Mouse (Mus musculus): Measurements from ENCODE around the gene Tmem147. TPM values are rescaled to one million over a fixed set of nuclear protein-coding genes. Genes with fewer than 3 reads are reported as not detected.
"Not testable (repeated sequence)": the region's sequence is repeated elsewhere in the genome, so short reads cannot be mapped to it uniquely, and the experiment has no call there.

Tmem147 gene
- polyA plus RNA-seq, 1 experiment from 2014 or later: 225 TPM

DNA sequence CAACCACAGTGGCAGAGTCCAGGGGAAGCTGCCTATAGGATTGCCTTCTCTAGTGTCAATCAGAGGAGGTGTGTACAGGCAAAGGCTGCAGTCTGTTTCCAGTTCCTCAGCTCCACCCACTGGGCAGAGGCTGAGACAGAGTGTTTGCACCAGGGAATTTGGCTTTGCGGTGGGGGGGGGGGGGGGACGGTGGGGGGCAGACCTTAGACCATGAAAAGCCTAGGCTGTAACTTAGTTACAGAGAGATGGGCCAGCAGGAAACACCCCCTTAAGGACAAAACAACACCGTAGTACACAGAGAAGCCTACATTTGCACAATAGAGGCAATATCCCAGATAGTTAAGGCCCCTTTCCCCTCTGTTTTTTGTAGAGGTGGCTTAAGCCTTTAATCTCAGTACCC is 27.7 kb upstream of the Tmem147 start:
- peaks cover 12% of the 10 kb centered on the region for H3K9me3 ChIP-seq (ENCODE audit: low read length)
- H3K4me2 ChIP-seq (replicated peaks; ENCODE audit: low read depth, low read length): no peak overlapping the region
- no peak overlapping the region for H3K27ac ChIP-seq (ENCODE audit: low read length)
- H3K9ac ChIP-seq (replicated peaks; ENCODE audit: low read length): no peak overlapping the region
- no peak overlapping the region for H3K4me3 ChIP-seq (ENCODE audit: low read length)
- peaks cover 10% of the 10 kb centered on the region for H3K36me3 ChIP-seq (ENCODE audit: insufficient read depth, low read length)
- H3K27me3 ChIP-seq (ENCODE audit: insufficient read depth, low read length): no peaks in the 10 kb centered on the region
- ATAC-seq (ENCODE audit: low FRiP score, low TSS enrichment): no peak
- H3K4me1 ChIP-seq (ENCODE audit: insufficient read depth, low read length): no peaks in the 10 kb centered on the region
- WGBS: 80% methylated on average over 3 of the region's 3 CpGs

DNA sequence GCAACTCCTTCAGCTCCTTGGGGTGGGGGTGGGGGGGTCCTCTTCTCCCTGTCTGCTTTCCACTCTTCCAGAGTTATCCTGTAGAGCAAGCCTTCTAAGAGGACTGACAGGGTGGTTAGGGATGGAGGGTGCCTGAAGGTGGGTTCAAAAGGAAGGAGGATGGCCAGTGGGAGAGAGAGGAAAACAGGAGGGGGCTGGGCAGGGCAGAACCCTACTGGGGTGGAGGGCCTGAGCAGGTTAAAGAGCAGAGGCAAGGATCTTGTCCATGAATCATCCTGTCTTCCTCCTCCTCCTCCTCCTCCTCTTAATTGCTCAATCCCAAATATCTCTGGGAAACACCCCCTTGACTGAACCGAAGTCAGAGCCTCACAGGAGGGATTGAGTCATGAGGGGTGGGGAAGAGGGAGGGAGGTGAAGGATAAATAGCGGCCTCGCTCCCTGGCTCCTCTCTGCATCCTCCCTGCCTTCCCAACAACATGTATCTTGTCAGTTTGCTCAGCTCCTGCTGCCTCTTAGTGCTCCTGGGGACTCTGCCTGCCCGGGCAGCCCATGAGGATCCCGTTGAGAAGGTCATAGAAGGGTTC is 21.8 kb upstream of the Tmem147 start, which contains the start of gene Sbsn:
TSS of gene Sbsn (plus strand) at position 386 of the 584 bp plus-strand sequence.
- no peak within 1 kb of the TSS for H3K4me3 ChIP-seq (ENCODE audit: low read length)
- peak; percentile 68 for ATAC-seq (ENCODE audit: low FRiP score, low TSS enrichment)
- H3K4me2 ChIP-seq (replicated peaks; ENCODE audit: low read depth, low read length): no peak within 1 kb of the TSS
- H3K9ac ChIP-seq (replicated peaks; ENCODE audit: low read length): no peak within 1 kb of the TSS
- peaks cover 18% of the 10 kb centered on the region for H3K4me1 ChIP-seq (ENCODE audit: insufficient read depth, low read length)
- peaks cover 10% of the 10 kb centered on the region for H3K36me3 ChIP-seq (ENCODE audit: insufficient read depth, low read length)
- H3K27me3 ChIP-seq (ENCODE audit: insufficient read depth, low read length): no peaks in the 10 kb centered on the region
- H3K27ac ChIP-seq (ENCODE audit: low read length): no peak within 1 kb of the TSS
- 35% methylated on average over 5 of the region's 5 CpGs for WGBS
- peaks cover 12% of the 10 kb centered on the region for H3K9me3 ChIP-seq (ENCODE audit: low read length)

DNA sequence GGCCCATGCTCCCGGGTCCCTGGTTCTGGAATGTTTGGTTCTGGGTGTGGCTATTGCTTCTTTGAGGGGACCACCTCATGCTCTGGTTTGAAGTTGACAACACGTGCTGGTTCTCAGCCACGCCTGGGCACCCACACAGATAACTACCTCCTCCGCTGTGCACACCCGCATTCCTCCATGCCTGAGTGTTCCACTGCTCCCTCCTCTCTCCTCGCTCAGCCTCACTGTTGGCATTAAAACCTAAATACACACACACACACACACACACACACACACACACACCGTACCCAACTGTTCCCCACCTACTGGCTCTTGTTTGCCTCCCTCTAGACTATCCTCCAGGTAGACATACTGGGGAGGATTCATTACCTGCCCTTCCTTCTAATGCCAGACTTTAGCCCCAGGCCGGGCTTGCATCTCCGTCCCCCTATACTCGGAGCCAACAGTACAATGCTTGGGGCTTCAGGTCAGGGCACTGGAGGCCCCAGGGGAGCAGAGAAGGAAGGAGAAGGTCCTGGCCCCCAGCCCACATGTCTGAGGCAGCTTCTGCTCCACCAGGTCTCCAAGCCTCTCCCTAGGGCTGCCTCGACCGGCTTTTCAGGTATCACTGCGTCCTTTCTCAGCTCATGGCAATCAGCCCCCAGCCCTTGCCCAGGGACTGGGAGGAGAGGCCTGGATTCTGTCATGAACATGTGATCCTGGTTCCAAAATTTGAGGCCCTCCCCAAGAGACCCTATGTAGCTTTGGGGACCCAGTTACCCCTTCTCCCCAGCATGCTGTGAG is 20.7 kb upstream of the Tmem147 start:
- H3K9ac ChIP-seq (replicated peaks; ENCODE audit: low read length): no peak overlapping the region
- H3K36me3 ChIP-seq (ENCODE audit: insufficient read depth, low read length): peaks cover 7% of the 10 kb centered on the region
- peaks cover 10% of the 10 kb centered on the region for H3K9me3 ChIP-seq (ENCODE audit: low read length)
- no peak overlapping the region for H3K4me3 ChIP-seq (ENCODE audit: low read length)
- H3K4me2 ChIP-seq (replicated peaks; ENCODE audit: low read depth, low read length): no peak overlapping the region
- H3K4me1 ChIP-seq (ENCODE audit: insufficient read depth, low read length): peaks cover 18% of the 10 kb centered on the region
- peak; percentile 71; the same call in 1 of the 2 replicates for ATAC-seq (ENCODE audit: low FRiP score, low TSS enrichment)
- no peaks in the 10 kb centered on the region for H3K27me3 ChIP-seq (ENCODE audit: insufficient read depth, low read length)
- WGBS: 56% methylated on average over 13 of the region's 13 CpGs
- H3K27ac ChIP-seq (ENCODE audit: low read length): 0 out of 2 replicates have a peak overlapping the region, but pooled peaks have one; percentile 43

DNA sequence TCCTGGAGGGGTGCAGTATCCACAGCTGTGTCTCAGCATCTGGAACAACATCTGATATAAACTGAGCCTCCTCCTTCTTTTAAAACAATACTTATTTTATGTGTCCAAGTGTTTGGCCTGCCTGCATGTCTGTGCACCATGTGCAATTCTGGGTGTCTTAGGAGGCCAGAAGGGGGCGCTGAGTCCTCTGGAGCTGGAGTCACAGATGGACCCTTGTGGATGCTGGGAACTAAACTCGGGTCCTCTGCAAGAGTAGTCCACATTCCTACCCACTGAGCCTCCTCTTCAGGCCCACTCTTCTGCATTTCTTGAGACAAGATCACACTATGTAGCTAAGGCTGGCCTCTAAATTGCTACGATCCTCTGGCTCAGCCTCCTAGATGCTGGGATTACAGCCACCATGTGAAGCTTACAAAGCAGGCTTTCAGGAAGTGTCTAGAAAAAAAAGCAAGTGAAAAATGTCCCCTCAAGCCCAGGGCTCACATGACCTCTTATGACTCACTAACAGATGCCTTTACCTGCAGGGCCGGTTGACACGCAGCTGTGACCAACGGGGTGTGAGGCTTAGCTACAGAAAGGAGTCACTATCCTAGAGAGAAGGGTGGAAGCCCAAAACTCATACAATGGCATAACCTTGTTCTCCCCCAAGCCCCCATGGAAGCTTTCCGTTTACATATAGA is 18.3 kb upstream of the Tmem147 start:
- H3K27ac ChIP-seq (ENCODE audit: low read length): no peak overlapping the region
- no peak for ATAC-seq (ENCODE audit: low FRiP score, low TSS enrichment)
- 74% methylated on average over 7 of the region's 7 CpGs for WGBS
- H3K36me3 ChIP-seq (ENCODE audit: insufficient read depth, low read length): no peaks in the 10 kb centered on the region
- H3K4me3 ChIP-seq (ENCODE audit: low read length): no peak overlapping the region
- no peak overlapping the region for H3K4me2 ChIP-seq (replicated peaks; ENCODE audit: low read depth, low read length)
- no peaks in the 10 kb centered on the region for H3K9me3 ChIP-seq (ENCODE audit: low read length)
- H3K9ac ChIP-seq (replicated peaks; ENCODE audit: low read length): no peak overlapping the region
- H3K4me1 ChIP-seq (ENCODE audit: insufficient read depth, low read length): peaks cover 25% of the 10 kb centered on the region
- H3K27me3 ChIP-seq (ENCODE audit: insufficient read depth, low read length): no peaks in the 10 kb centered on the region

DNA sequence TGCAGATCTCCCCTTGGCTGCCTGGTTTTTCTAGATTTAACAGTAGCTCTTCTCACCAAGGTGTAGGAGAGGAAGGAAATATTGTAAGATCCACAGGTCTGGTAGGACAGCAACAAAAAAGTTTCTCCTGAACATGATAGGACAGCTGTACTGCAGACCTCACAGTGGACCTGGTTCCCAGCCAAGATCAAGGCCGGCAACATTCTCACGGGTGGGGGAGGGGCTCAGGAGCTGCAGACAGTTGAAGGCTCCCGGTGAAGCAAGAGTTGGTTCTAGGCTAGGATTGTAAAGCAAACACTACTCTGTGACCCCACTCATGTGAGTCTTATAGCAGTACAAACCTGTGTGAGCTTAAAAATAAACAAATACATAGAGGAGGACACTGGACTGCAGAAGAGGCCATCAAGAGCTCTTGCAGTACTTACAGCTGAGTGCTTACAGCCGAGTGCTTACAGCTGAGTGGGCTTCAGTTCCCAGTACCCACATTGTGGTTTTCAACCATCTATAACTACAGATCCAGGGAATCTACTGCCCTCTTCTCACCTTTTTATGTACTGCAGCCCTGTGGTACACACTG is 14.8 kb upstream of the Tmem147 start:
- Histone ChIP-seq H3K4me2 (replicated peaks; ENCODE audit: low read depth, low read length) (no peak overlapping the region), H3K27ac (ENCODE audit: low read length) (no peak overlapping the region), H3K4me1 (ENCODE audit: insufficient read depth, low read length) (peaks cover 7% of the 10 kb centered on the region), H3K9ac (replicated peaks; ENCODE audit: low read length) (no peak overlapping the region), H3K9me3 (ENCODE audit: low read length) (no peaks in the 10 kb centered on the region), H3K4me3 (ENCODE audit: low read length) (no peak overlapping the region), H3K27me3 (ENCODE audit: insufficient read depth, low read length) (no peaks in the 10 kb centered on the region), H3K36me3 (ENCODE audit: insufficient read depth, low read length) (0 out of 2 replicates have a peak, but pooled peaks cover 6% of the 10 kb centered on the region)
- WGBS: 40% methylated on average over 4 of the region's 4 CpGs
- no peak; the same call in 1 of the 2 replicates for ATAC-seq (ENCODE audit: low FRiP score, low TSS enrichment)

DNA sequence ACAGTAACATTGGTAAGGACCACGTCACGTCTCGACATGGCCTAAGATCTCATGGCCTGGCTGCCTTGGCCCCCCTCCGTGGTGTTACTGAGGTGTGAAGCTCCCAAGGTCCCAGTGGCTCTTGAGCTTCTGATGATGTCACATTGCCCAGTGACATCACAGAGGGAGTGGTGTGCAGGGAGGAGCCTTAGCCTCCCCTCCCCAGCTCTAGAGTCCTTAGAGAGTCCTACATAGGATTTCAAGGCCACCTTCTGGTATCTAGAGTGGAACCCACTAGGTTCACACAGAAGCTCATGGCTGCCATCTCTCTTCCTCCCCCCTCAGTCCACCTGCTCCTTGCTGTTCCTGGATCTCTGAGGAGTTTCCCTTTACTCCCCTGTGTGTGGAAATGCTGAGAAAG is 14.3 kb upstream of the Tmem147 start, which contains the start of gene Gapdhs:
TSS of gene Gapdhs (minus strand) at position 65 of the 400 bp plus-strand sequence.
- H3K27ac ChIP-seq (ENCODE audit: low read length); H3K36me3 ChIP-seq (ENCODE audit: insufficient read depth, low read length); H3K4me3 ChIP-seq (ENCODE audit: low read length); H3K9me3 ChIP-seq (ENCODE audit: low read length); H3K4me1 ChIP-seq (ENCODE audit: insufficient read depth, low read length); H3K9ac ChIP-seq (replicated peaks; ENCODE audit: low read length); H3K4me2 ChIP-seq (replicated peaks; ENCODE audit: low read depth, low read length); H3K27me3 ChIP-seq (ENCODE audit: insufficient read depth, low read length): not testable (repeated sequence)
- no CpG with 5 or more reads among the region's 4 CpGs for WGBS
- ATAC-seq (ENCODE audit: low FRiP score, low TSS enrichment): 0 out of 2 replicates have a peak, but pooled peaks have one; percentile 25

DNA sequence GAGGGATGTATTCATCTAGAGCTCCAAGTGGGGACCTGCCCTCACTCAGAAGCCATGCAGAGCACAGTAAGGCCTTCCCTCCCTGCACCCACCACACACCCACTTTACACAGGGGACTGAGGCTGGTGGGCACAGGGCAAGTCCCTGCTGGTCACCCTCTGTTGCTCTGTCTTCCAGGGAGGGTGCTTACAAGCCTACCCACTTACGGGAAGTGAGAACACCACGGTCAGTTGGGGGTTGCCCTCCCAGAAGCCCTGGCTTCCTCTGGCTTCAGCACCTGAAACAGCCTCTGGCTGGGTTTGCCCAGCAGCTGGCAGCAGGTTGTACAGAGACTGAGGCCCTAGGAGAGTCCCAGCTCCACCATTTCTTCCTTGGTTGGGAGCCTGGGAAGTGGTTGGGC is 13.2 kb upstream of the Tmem147 start:
- not testable (repeated sequence) for H3K4me3 ChIP-seq (ENCODE audit: low read length); H3K27ac ChIP-seq (ENCODE audit: low read length); H3K36me3 ChIP-seq (ENCODE audit: insufficient read depth, low read length); ATAC-seq (ENCODE audit: low FRiP score, low TSS enrichment); H3K4me1 ChIP-seq (ENCODE audit: insufficient read depth, low read length); H3K9ac ChIP-seq (replicated peaks; ENCODE audit: low read length); H3K4me2 ChIP-seq (replicated peaks; ENCODE audit: low read depth, low read length); H3K27me3 ChIP-seq (ENCODE audit: insufficient read depth, low read length); H3K9me3 ChIP-seq (ENCODE audit: low read length)
- 75% methylated on average over 2 of the region's 2 CpGs for WGBS

DNA sequence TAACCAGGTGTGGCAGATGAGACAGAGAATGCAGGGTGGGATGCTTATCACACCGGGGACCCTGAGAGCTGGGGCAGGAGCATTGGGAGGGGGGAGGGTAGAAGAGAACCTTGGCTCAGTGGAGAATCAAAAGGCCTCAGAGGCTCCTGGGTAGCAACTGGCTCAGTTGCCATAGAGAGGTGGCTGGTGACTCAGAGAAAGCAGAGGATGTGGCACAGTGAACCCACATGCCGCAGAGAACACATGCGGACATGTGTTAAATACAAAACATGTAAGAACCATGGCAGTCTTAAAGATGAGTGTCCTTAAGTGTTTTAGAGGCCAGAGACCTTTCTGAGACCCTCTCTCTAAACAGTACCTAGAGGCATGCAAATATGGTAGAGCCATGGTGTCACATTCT is 6.9 kb upstream of the Tmem147 start:
- H3K4me3 ChIP-seq (ENCODE audit: low read length): no peak overlapping the region
- H3K4me2 ChIP-seq (replicated peaks; ENCODE audit: low read depth, low read length): no peak overlapping the region
- H3K36me3 ChIP-seq (ENCODE audit: insufficient read depth, low read length): peaks cover 27% of the 10 kb centered on the region
- H3K4me1 ChIP-seq (ENCODE audit: insufficient read depth, low read length): no peaks in the 10 kb centered on the region
- no peaks in the 10 kb centered on the region for H3K9me3 ChIP-seq (ENCODE audit: low read length)
- ATAC-seq (ENCODE audit: low FRiP score, low TSS enrichment): no peak
- H3K27ac ChIP-seq (ENCODE audit: low read length): no peak overlapping the region
- no peaks in the 10 kb centered on the region for H3K27me3 ChIP-seq (ENCODE audit: insufficient read depth, low read length)
- WGBS: 80% methylated on average over 3 of the region's 3 CpGs
- H3K9ac ChIP-seq (replicated peaks; ENCODE audit: low read length): no peak overlapping the region

DNA sequence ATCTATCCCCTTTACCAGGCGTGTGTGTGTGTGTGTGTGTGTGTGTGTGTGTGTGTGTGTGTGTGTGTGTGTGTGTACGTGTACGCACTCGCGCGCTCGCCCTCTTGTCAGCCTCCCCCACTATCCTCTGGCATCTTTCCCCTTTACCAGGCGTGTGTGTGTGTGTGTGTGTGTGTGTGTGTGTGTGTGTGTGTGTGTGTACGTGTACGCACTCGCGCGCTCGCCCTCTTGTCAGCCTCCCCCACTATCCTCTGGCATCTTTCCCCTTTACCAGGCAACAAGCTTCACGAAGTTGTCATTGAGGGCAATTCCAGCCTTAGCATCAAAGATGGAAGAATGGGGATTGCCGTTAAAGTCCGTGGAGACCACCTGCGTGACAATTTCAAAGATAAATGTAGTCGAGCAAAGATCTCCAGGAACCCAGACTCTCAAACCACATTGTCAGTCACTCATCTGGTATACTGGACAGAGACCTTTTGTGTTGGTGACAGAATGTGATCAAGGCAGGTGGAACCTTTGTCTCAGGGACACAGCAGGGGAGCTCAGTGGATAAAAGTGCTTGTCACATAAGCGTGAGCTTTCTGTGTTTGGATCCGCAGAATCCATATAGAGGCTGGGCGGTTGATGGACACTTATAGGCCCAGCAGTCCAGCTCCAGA is 853 bp upstream of the Tmem147 start:
- ATAC-seq (ENCODE audit: low FRiP score, low TSS enrichment); H3K27me3 ChIP-seq (ENCODE audit: insufficient read depth, low read length); H3K9me3 ChIP-seq (ENCODE audit: low read length): not testable (repeated sequence)
- H3K4me2 ChIP-seq (replicated peaks; ENCODE audit: low read depth, low read length): peak overlapping the region; percentile 86
- H3K4me1 ChIP-seq (ENCODE audit: insufficient read depth, low read length): peaks cover 18% of the 10 kb centered on the region
- peak overlapping the region; percentile 79 for H3K4me3 ChIP-seq (ENCODE audit: low read length)
- 26% methylated on average over 14 of the region's 22 CpGs for WGBS
- peak overlapping the region; percentile 87 for H3K9ac ChIP-seq (replicated peaks; ENCODE audit: low read length)
- H3K36me3 ChIP-seq (ENCODE audit: insufficient read depth, low read length): peaks cover 26% of the 10 kb centered on the region
- peak overlapping the region; percentile 94 for H3K27ac ChIP-seq (ENCODE audit: low read length)
